Mouse (Mus musculus) liver, embryonic 13.5 days (tissue): Measurements from ENCODE around the gene Grm4. TPM values are rescaled to one million over a fixed set of nuclear protein-coding genes. Genes with fewer than 3 reads are reported as not detected.

ENCODE experiments used
- ATAC-seq: fragments of 200-750 bp; cut with Nextera tagmentation; 2 replicates; pipeline ENCODE4 v1.8.0; 2017; ENCODE audit warnings: low read depth, mild to moderate bottlenecking, moderate number of reproducible peaks, moderate library complexity
- DNase-seq: peaks from one replicate; pipeline ENCODE4 v3.0.0; 2022
- H3K27ac ChIP-seq: fragments of 300-500 bp; sonication (generic); 2 replicates; pipeline ENCODE4 v1.5.1; 2015; ENCODE audit warnings: moderate library complexity, mild to moderate bottlenecking, inconsistent platforms
- H3K27me3 ChIP-seq: fragments of 300-500 bp; sonication (generic); 2 replicates; pipeline ENCODE4 v1.6.1; 2015; ENCODE audit warnings: mild to moderate bottlenecking, inconsistent platforms
- H3K36me3 ChIP-seq: fragments of 300-500 bp; sonication (generic); 2 replicates; pipeline ENCODE4 v1.6.1; 2015; ENCODE audit warnings: mild to moderate bottlenecking, inconsistent platforms
- H3K4me1 ChIP-seq: fragments of 300-500 bp; sonication (generic); replicated peaks from 2 replicates; pipeline ENCODE4 v1.6.1; 2015; ENCODE audit warnings: inconsistent platforms
- H3K4me2 ChIP-seq: fragments of 300-500 bp; sonication (generic); 2 replicates; pipeline ENCODE4 v1.6.1; 2015; ENCODE audit warnings: inconsistent platforms, mild to moderate bottlenecking, moderate library complexity
- H3K4me3 ChIP-seq: fragments of 300-500 bp; sonication (generic); replicated peaks from 2 replicates; pipeline ENCODE4 v1.5.1; 2015; ENCODE audit warnings: mild to moderate bottlenecking, inconsistent platforms
- H3K9ac ChIP-seq: fragments of 300-500 bp; sonication (generic); 2 replicates; pipeline ENCODE4 v1.6.1; 2015; ENCODE audit warnings: mild to moderate bottlenecking, inconsistent platforms
- H3K9me3 ChIP-seq: fragments of 300-500 bp; sonication (generic); replicated peaks from 2 replicates; pipeline ENCODE4 v1.6.1; 2016; ENCODE audit warnings: inconsistent platforms
- WGBS: fragments of 180-500 bp; shearing (Covaris S2); methylation state at CpG from one replicate; pipeline ENCODE4 v1.1.7; 2015; ENCODE audit not compliant: insufficient replicate concordance; 5-methylcytosine and 5-hydroxymethylcytosine counted together
- polyA plus RNA-seq: library from polyadenylated mRNA; unstranded; fragments of >200 nt; fragmentation: Nextera tagmentation; extraction: Ambion mirVana; gene quantifications from 2 replicates; pipeline ENCODE4 v1.2.1, GENCODE M21; 2015

Gene Grm4
- polyA plus RNA-seq, 1 experiment from 2014 or later = not detected

DNA sequence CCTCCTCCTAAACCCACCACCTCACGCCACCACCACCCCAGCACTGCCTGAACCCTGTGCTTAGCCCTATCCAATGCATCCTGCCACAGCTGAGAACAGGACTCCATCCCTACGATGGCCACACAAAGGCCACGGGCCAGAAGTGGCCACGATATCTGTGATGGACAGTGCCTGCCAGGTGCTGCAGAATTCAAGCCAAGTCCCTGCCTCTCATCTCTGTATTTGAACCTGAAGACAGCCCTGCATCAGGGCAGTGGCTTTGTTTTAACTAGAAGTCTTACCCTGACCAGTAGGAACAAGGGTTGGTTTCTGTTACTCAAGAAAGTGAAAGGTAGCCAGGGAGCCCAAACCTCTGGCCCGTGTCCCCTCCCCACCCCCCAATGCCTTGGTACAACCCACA lies 12.1 kb downstream of the Grm4 start:
- Histone ChIP-seq H3K27me3 (peaks cover 98% of the 10 kb centered on the region), H3K27ac (no peak overlapping the region), H3K36me3 (no peaks in the 10 kb centered on the region), H3K9me3 (no peaks in the 10 kb centered on the region), H3K9ac (no peak overlapping the region), H3K4me3 (no peak overlapping the region), H3K4me2 (no peak overlapping the region), H3K4me1 (peaks cover 9% of the 10 kb centered on the region)
- WGBS = 59% methylated on average over 5 of the region's 5 CpGs
- DNase-seq = no peak
- ATAC-seq = no peak

DNA sequence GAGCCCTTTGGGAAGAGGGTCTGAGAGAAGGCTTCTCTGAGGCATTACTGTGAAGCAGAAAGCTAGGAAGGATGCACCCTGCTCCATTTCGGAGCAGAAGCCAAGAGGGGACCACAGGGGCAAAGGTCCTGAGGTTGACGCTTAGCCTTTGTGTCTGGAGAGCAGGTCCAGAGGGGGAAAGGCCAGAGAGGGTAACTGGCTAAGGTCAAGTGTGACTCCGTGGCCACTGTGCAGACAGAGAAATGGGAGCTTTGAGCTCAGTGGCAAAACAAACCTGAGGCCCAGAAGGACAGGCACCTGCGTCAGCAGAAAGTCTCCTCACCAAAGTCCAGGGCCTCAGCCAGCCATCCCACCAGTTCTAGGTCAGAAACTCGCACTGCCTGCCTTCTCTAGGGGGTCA lies 12.7 kb downstream of the Grm4 start:
- Histone ChIP-seq H3K36me3 (no peaks in the 10 kb centered on the region), H3K27me3 (peaks cover 98% of the 10 kb centered on the region), H3K4me3 (no peak overlapping the region), H3K4me1 (peaks cover 9% of the 10 kb centered on the region), H3K27ac (no peak overlapping the region), H3K4me2 (no peak overlapping the region), H3K9me3 (no peaks in the 10 kb centered on the region), H3K9ac (no peak overlapping the region)
- no peak for DNase-seq
- no peak for ATAC-seq
- 46% methylated on average over 5 of the region's 5 CpGs for WGBS

DNA sequence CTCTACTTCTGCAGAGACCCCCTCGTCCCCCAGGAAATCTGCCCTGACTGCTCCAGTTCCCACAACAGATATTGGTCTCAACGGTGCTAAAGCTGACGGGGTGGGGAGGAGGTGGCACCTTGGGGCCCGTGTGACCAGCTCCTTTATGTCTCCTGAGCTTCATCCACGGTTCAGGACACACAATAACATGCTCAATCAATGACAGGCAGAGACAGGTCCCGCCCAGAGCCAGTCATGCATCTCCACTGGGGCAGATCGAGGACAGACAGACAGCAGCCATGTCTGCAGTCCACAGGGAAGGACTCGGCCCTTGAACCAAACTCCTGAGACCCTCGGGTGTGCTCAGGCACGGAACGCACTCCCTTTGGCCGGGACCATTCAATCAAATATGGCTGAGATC lies 13.2 kb downstream of the Grm4 start:
- H3K9me3 ChIP-seq = no peaks in the 10 kb centered on the region
- H3K27me3 ChIP-seq = peaks cover 97% of the 10 kb centered on the region
- 58% methylated on average over 12 of the region's 12 CpGs for WGBS
- H3K4me1 ChIP-seq = peaks cover 8% of the 10 kb centered on the region
- no peaks in the 10 kb centered on the region for H3K36me3 ChIP-seq
- ATAC-seq (no peak), DNase-seq (no peak)
- no peak overlapping the region for H3K27ac ChIP-seq
- H3K9ac ChIP-seq = no peak overlapping the region
- no peak overlapping the region for H3K4me3 ChIP-seq
- no peak overlapping the region for H3K4me2 ChIP-seq

DNA sequence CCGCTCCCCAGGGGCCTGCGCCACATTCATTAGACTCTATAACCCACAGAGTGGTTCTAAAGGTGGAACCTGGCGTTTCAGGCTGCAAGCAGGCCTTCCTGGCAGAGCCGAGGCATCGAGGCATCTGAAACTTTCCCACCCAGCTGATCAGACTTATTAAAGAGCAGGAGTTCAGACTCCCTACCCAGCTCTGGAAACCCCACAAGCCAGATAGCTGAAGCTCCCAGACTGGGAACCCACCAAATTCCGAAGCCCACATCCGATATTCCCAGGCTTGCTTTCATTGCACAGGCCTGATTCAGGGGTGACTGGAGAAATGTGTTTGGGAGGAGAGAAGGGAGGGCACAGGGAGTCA lies 13.6 kb downstream of the Grm4 start:
- H3K27me3 ChIP-seq = peaks cover 97% of the 10 kb centered on the region

DNA sequence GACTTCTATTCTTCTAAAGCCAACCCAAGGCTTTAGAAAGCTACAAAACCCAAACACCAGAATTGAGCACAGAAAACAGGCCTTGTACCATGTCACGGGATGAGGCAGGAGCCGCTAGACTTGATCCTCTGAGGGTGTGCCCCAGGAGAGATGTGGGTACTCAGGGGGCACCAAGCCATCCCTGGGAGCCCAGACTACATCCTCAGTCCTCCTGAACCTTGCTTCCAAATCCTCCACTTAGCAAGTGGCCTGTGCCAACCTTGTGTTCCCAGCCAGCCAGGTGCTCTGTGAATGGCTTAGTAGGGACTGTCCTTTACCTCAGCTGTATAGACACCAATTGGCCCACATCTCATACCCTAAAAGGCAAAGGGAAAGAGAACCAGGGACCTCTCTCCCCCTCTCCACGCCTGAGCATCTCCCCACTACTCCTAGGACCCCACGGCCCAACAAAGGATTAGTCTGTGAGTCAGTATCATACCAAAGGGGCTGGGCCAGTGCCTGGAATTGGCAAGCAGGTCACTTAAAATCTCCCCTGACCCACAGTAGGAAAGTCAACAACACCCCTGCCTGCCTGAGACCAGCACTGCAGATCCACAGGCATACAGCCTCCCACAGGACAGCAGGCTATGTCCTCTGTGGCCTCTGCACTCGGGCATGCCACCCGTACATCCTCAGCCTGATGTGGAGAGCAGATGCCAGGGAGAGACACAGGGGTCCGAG lies 14.2 kb downstream of the Grm4 start:
- no peak for DNase-seq

More for the DNA sequence above, 13.6 kb downstream of the Grm4 start:
- ATAC-seq (no peak), DNase-seq (no peak)
- Histone ChIP-seq H3K4me2 (no peak overlapping the region), H3K36me3 (no peaks in the 10 kb centered on the region), H3K9ac (no peak overlapping the region), H3K4me3 (no peak overlapping the region), H3K4me1 (peaks cover 4% of the 10 kb centered on the region), H3K27ac (no peak overlapping the region), H3K9me3 (no peaks in the 10 kb centered on the region)
- WGBS = 65% methylated on average over 7 of the region's 7 CpGs

DNA sequence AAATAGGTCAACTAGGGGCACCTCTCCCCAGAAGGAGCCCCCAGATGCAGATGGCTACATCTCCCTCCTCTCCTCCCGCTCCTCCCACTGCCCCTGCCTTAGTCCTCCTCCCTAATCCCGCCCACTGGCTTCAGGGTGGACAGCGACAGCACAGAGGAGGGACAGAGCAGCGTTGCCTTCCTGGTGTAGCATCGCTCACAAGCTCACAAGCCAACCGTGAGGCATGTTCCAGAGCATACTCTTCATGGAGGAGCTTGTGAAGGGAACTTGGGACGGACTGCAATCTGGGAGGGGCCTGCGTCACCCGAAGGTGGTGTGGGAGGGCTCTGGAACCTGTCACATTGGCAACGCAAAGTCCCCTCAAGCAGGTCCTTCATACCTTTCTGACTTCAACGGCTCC lies 14.8 kb downstream of the Grm4 start:
- ATAC-seq (no peak), DNase-seq (no peak)
- H3K36me3 ChIP-seq = no peaks in the 10 kb centered on the region
- H3K27ac ChIP-seq = no peak overlapping the region
- no peaks in the 10 kb centered on the region for H3K9me3 ChIP-seq
- WGBS = 42% methylated on average over 11 of the region's 11 CpGs
- H3K9ac ChIP-seq = no peak overlapping the region
- H3K27me3 ChIP-seq = peaks cover 96% of the 10 kb centered on the region
- H3K4me3 ChIP-seq = no peak overlapping the region
- H3K4me1 ChIP-seq = no peaks in the 10 kb centered on the region; the same call in 1 of the 2 replicates
- H3K4me2 ChIP-seq = no peak overlapping the region

More for the DNA sequence above, 14.2 kb downstream of the Grm4 start:
- Histone ChIP-seq H3K4me3 (no peak overlapping the region), H3K4me1 (no peaks in the 10 kb centered on the region; the same call in 1 of the 2 replicates), H3K27me3 (peaks cover 97% of the 10 kb centered on the region), H3K9me3 (no peaks in the 10 kb centered on the region), H3K27ac (no peak overlapping the region), H3K36me3 (no peaks in the 10 kb centered on the region), H3K4me2 (no peak overlapping the region), H3K9ac (no peak overlapping the region)
- ATAC-seq = no peak
- WGBS = 61% methylated on average over 7 of the region's 7 CpGs

DNA sequence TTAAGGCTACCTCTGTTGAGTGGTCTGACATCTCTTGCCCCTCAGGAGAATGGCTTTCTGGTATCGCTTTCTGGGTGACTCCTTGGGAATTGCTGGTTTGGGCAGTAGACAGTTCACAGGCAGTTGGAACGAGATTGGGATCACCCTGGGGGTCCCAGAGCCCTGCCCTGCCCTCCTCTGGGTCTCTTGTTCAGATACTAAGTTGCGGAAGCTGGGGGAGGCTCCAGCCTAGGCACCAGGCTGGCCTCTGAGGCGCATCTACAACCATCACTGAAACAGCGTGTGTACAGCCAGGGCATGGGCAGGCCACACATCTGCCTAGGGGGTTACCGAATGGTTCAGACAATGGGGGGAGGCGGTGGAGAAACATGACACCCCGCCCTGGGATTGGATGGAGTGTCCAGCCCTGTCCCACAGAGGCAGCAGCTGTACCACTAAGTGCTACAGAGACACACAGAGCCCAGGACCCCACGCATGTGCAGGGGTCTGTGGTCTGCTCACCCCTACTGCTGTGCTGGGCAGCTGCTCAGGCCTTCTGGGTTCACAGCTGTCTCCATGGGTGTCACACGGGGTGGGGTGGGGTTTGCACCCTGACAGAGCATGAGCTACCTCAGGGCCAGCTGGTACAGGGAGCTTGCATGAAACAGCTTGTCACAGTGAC lies 15.9 kb downstream of the Grm4 start:
- Histone ChIP-seq H3K9me3 (no peaks in the 10 kb centered on the region), H3K4me1 (peaks cover 6% of the 10 kb centered on the region; the same call in 1 of the 2 replicates), H3K4me2 (no peak overlapping the region), H3K4me3 (no peak overlapping the region), H3K27me3 (peaks cover 92% of the 10 kb centered on the region), H3K27ac (no peak overlapping the region), H3K36me3 (no peaks in the 10 kb centered on the region), H3K9ac (no peak overlapping the region)
- 31% methylated on average over 10 of the region's 10 CpGs for WGBS
- ATAC-seq (no peak), DNase-seq (no peak)

DNA sequence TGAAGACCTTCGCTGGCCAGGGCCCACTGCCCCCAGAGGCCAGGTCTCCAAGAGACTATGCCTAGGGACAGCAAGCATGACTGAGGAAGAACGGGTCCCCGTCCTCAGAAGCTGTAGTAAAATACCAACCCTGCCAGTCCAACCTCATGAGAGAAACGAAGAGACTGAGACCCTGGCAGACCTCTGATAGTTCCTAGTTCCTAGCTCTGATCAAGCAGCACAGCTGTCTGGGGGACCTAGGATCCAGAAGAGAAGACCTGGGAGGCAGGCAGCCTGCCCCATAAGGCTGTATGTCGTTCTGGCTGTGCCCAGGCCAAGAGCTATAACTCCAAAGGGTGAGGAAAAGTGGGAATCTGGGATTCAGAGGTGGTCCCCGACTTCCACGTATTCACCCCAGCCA lies 17.3 kb downstream of the Grm4 start:
- 46% methylated on average over 7 of the region's 7 CpGs for WGBS
- H3K27ac ChIP-seq = no peak overlapping the region
- no peak overlapping the region for H3K4me2 ChIP-seq
- H3K4me1 ChIP-seq = peaks cover 6% of the 10 kb centered on the region; the same call in 1 of the 2 replicates
- no peaks in the 10 kb centered on the region for H3K36me3 ChIP-seq
- no peak for DNase-seq
- no peak overlapping the region for H3K4me3 ChIP-seq
- H3K9ac ChIP-seq = no peak overlapping the region
- H3K9me3 ChIP-seq = no peaks in the 10 kb centered on the region
- ATAC-seq = no peak
- H3K27me3 ChIP-seq = peaks cover 77% of the 10 kb centered on the region

DNA sequence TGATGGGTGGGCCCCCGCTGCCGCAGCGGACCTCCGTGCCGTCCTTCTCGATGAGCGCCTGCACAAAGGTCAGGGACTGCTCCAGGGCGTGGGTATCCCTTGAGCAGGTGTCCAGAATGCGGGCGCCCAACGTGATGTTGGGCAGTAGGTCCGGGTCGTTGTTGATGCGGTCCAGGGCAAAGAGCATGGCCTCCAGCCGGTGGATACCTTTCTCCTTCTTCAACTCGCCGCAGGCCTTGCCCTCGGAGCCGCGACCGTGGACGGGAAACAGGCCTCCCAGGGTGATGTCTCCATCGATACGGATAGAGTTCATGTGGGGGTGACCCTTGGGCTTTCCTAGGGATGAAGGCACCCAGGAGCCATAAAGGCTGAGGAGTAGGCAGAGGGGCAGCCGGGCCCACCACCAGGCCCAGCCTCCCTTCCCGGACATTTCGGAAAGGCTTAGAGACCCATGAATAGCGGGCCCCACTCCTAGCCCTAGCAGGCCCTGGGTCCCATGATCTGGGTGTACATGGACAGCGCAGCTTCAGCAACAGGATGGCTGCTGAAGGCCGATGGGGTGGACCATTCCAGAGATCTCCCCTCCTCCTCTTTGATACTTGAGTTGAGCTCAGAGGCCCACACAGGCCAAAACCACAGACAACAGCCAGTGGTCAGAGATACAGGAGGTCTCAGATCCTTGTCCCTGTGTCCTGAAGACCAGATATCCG lies 18.3 kb downstream of the Grm4 start:
- ATAC-seq (no peak), DNase-seq (no peak)
- H3K4me2 ChIP-seq = no peak overlapping the region
- H3K27ac ChIP-seq = no peak overlapping the region
- H3K9ac ChIP-seq = no peak overlapping the region
- WGBS = 51% methylated on average over 31 of the region's 31 CpGs
- H3K4me3 ChIP-seq = no peak overlapping the region
- peaks cover 67% of the 10 kb centered on the region for H3K27me3 ChIP-seq
- no peaks in the 10 kb centered on the region for H3K9me3 ChIP-seq
- peaks cover 6% of the 10 kb centered on the region; the same call in 1 of the 2 replicates for H3K4me1 ChIP-seq
- H3K36me3 ChIP-seq = no peaks in the 10 kb centered on the region

DNA sequence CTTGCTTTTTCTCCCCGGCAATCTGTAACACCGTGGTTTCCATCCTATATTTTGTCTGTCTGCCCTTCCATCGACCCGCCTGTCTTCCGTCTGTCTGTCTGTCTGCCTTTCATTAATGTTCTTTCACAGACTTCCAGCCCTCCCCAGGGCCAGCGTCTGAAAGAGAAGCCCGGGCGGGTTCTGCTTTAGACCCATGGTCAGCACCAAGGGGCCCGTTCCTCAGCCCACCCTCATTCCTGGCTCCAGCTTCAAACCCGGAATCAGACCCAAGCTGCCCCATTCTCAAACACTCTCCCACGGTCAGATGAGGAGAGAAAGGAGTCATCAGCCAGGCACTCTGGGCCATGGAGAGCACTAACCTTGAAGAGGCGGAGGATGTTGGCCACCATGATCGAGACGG lies 18.9 kb downstream of the Grm4 start:
- 0 out of 2 replicates have a peak overlapping the region, but pooled peaks have one; percentile 13 for H3K27ac ChIP-seq
- no peak overlapping the region for H3K4me3 ChIP-seq
- no peak overlapping the region for H3K4me2 ChIP-seq
- DNase-seq (no peak), ATAC-seq (no peak)
- no peaks in the 10 kb centered on the region for H3K9me3 ChIP-seq
- peaks cover 6% of the 10 kb centered on the region; the same call in 1 of the 2 replicates for H3K4me1 ChIP-seq
- H3K9ac ChIP-seq = no peak overlapping the region
- WGBS = 23% methylated on average over 14 of the region's 14 CpGs
- no peaks in the 10 kb centered on the region for H3K36me3 ChIP-seq
- H3K27me3 ChIP-seq = peaks cover 63% of the 10 kb centered on the region
